Mouse (Mus musculus): ENCODE data around the gene Pank1.

- TF ChIP-seq POLR2A (IDR thresholded peaks at IDR 0.05; ENCODE audit: low read depth, low read length): no peak
- no peak for TF ChIP-seq CTCF (IDR thresholded peaks at IDR 0.05; ENCODE audit: extremely low read depth, insufficient read depth, insufficient read length, insufficient replicate concordance)
Observed at GRCm38 (mm10) chr19:34851161-34851560, 28.1 kb downstream of the Pank1 start.
